Mouse (Mus musculus) midbrain, embryonic 15.5 days (tissue): ENCODE results near the gene Thsd4. TPM values are rescaled to one million over a fixed set of nuclear protein-coding genes. Genes with fewer than 3 reads are reported as not detected.
A peak's percentile ranks its signal among the peaks of the same experiment; 100 is the strongest.

Source experiments
- ATAC-seq: fragments of 200-750 bp; cut with Nextera tagmentation; replicated peaks from 2 replicates; pipeline ENCODE4 v1.8.0; 2017; ENCODE audit warnings: moderate TSS enrichment
- H3K27ac ChIP-seq: fragments of 300-500 bp; sonication (generic); 2 replicates; pipeline ENCODE4 v1.5.1; 2015; ENCODE audit warnings: mild to moderate bottlenecking, inconsistent platforms
- H3K27me3 ChIP-seq: fragments of 300-500 bp; sonication (generic); replicated peaks from 2 replicates; pipeline ENCODE4 v1.6.1; 2015; ENCODE audit warnings: inconsistent platforms
- H3K36me3 ChIP-seq: fragments of 300-500 bp; sonication (generic); replicated peaks from 2 replicates; pipeline ENCODE4 v1.6.1; 2015; ENCODE audit warnings: inconsistent platforms
- H3K4me1 ChIP-seq: fragments of 300-500 bp; sonication (generic); 2 replicates; pipeline ENCODE4 v1.6.1; 2015; ENCODE audit warnings: inconsistent platforms
- H3K4me2 ChIP-seq: fragments of 300-500 bp; sonication (generic); 2 replicates; pipeline ENCODE4 v1.6.1; 2015; ENCODE audit warnings: inconsistent platforms, mild to moderate bottlenecking, moderate library complexity
- H3K4me3 ChIP-seq: fragments of 300-500 bp; sonication (generic); 2 replicates; pipeline ENCODE4 v1.5.1; 2015; ENCODE audit warnings: mild to moderate bottlenecking, inconsistent platforms
- H3K9ac ChIP-seq: fragments of 300-500 bp; sonication (generic); 2 replicates; pipeline ENCODE4 v1.6.1; 2015; ENCODE audit warnings: mild to moderate bottlenecking, inconsistent platforms
- H3K9me3 ChIP-seq: fragments of 300-500 bp; sonication (generic); 2 replicates; pipeline ENCODE4 v1.6.1; 2016; ENCODE audit warnings: inconsistent platforms
- WGBS: fragments of 180-500 bp; shearing (Covaris S2); methylation state at CpG from one replicate; pipeline ENCODE4 v1.1.7; 2015; ENCODE audit warnings: mixed read lengths; 5-methylcytosine and 5-hydroxymethylcytosine counted together
- polyA plus RNA-seq: library from polyadenylated mRNA; unstranded; fragments of >200 nt; fragmentation: Nextera tagmentation; extraction: Ambion mirVana; gene quantifications from 2 replicates; pipeline ENCODE4 v1.2.1, GENCODE M21; 2015

Thsd4 gene
- 6.4 and 8.5 TPM in 2 replicates for polyA plus RNA-seq

GRCm38 (mm10) chr9:60521806-60522264, at the start of gene Thsd4:
Thsd4 (minus strand) TSS chr9:60522046.
- H3K27me3 ChIP-seq, result 0 out of 2 replicates have a peak, but pooled peaks cover 4% of the 10 kb centered on the region
- H3K4me1 ChIP-seq, result peaks cover 37% of the 10 kb centered on the region

GRCm38 (mm10) chr9:60571041-60571440, 49.2 kb upstream of the Thsd4 start:
- 45% methylated on average over 4 of the region's 4 CpGs for WGBS
- no peak overlapping the region for H3K4me2 ChIP-seq
- H3K4me3 ChIP-seq, result no peak overlapping the region
- no peaks in the 10 kb centered on the region for H3K27me3 ChIP-seq
- ATAC-seq, result peak; percentile 42; the same call in 1 of the 2 replicates
- no peak overlapping the region for H3K9ac ChIP-seq
- peak overlapping the region; percentile 48 for H3K27ac ChIP-seq
- H3K4me1 ChIP-seq, result no peaks in the 10 kb centered on the region
- H3K36me3 ChIP-seq, result no peaks in the 10 kb centered on the region
- no peaks in the 10 kb centered on the region for H3K9me3 ChIP-seq

More at GRCm38 (mm10) chr9:60521806-60522264, at the start of gene Thsd4:
- Histone ChIP-seq H3K4me2 (peak within 1 kb of the TSS; percentile 82), H3K36me3 (no peaks in the 10 kb centered on the region), H3K4me3 (peak within 1 kb of the TSS; percentile 51), H3K9ac (peak within 1 kb of the TSS; percentile 43), H3K9me3 (no peaks in the 10 kb centered on the region), H3K27ac (no peak within 1 kb of the TSS)
- under 1% methylated on average over 51 of the region's 51 CpGs for WGBS
- ATAC-seq, result peak; percentile 59; the same call in 1 of the 2 replicates

- H3K27me3 ChIP-seq, result no peaks in the 10 kb centered on the region
- no peaks in the 10 kb centered on the region for H3K4me1 ChIP-seq
- H3K4me2 ChIP-seq, result no peak overlapping the region
- no peak overlapping the region for H3K27ac ChIP-seq
- no peak overlapping the region for H3K4me3 ChIP-seq
- no peaks in the 10 kb centered on the region for H3K9me3 ChIP-seq
- ATAC-seq, result no peak
- WGBS, result 59% methylated on average over 2 of the region's 2 CpGs
- H3K36me3 ChIP-seq, result no peaks in the 10 kb centered on the region
- no peak overlapping the region for H3K9ac ChIP-seq
Measured at GRCm38 (mm10) chr9:60569366-60569765, 47.5 kb upstream of the Thsd4 start.

DNA sequence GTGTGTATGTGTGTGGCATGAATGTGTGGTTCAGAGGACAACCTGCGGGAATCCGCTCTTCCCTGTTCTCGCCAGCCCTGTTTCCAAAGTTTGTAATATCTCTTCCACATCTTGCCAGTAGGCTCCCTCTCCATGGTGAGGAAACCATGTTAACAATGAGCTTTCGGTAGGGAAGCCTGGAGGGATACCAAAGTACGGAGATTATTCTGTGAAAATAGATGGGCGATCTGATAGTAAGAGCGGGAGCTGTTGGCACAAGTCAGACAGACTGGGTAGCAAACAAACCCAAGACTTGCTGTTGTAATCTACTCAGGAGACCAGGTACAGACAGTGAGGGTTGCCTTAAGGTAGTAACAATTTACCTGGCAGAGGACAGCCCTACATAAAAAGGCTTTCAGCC, 42.0 kb upstream of the Thsd4 start:
- Histone ChIP-seq H3K4me2 (no peak overlapping the region), H3K9me3 (no peaks in the 10 kb centered on the region), H3K27ac (no peak overlapping the region), H3K4me3 (no peak overlapping the region), H3K36me3 (no peaks in the 10 kb centered on the region), H3K4me1 (peaks cover 16% of the 10 kb centered on the region), H3K27me3 (no peaks in the 10 kb centered on the region), H3K9ac (no peak overlapping the region)
- ATAC-seq, result no peak
- 92% methylated on average over 7 of the region's 7 CpGs for WGBS

- no peaks in the 10 kb centered on the region for H3K36me3 ChIP-seq
- 74% methylated on average over 20 of the region's 20 CpGs for WGBS
- no peak overlapping the region for H3K4me2 ChIP-seq
- no peak overlapping the region for H3K27ac ChIP-seq
- no peak overlapping the region for H3K9ac ChIP-seq
- no peak overlapping the region for H3K4me3 ChIP-seq
- no peaks in the 10 kb centered on the region for H3K27me3 ChIP-seq
- peaks cover 16% of the 10 kb centered on the region for H3K4me1 ChIP-seq
- H3K9me3 ChIP-seq, result no peaks in the 10 kb centered on the region
- no peak for ATAC-seq
Measured at GRCm38 (mm10) chr9:60562443-60563371, 40.9 kb upstream of the Thsd4 start.

- Histone ChIP-seq H3K4me2 (peak overlapping the region; percentile 0; the same call in 1 of the 2 replicates), H3K27ac (no peak overlapping the region)
- 53% methylated on average over 9 of the region's 9 CpGs for WGBS
Measured at GRCm38 (mm10) chr9:60561641-60562289, 39.9 kb upstream of the Thsd4 start.

DNA sequence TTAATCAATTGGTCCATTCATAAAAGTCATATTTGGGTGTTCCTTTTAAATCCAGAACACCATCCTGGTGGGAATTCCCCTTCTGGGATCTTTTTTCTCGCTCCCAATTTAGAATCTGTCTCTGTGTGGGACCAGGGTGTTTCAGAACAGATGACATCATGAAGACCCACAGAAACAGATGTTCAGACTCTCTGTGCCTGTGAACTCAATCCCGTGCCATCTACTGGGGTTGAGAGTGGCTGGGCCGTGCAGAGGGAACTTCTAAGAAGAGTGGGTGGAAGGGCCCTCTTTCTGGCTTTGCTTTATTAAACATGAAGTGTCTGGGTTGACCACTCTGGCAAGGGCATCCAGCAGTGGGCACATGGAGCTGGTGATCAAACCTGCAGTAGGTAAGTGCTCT, 36.7 kb upstream of the Thsd4 start:
- Histone ChIP-seq H3K27ac (no peak overlapping the region), H3K9me3 (no peaks in the 10 kb centered on the region), H3K4me3 (no peak overlapping the region), H3K4me1 (peaks cover 16% of the 10 kb centered on the region), H3K9ac (no peak overlapping the region), H3K36me3 (no peaks in the 10 kb centered on the region), H3K4me2 (no peak overlapping the region), H3K27me3 (no peaks in the 10 kb centered on the region)
- WGBS, result 86% methylated on average over 3 of the region's 3 CpGs
- no peak for ATAC-seq

More at GRCm38 (mm10) chr9:60561641-60562289, 39.9 kb upstream of the Thsd4 start:
- H3K9ac ChIP-seq, result no peak overlapping the region
- H3K4me1 ChIP-seq, result peaks cover 16% of the 10 kb centered on the region
- no peaks in the 10 kb centered on the region for H3K36me3 ChIP-seq
- ATAC-seq, result no peak
- H3K27me3 ChIP-seq, result no peaks in the 10 kb centered on the region
- no peaks in the 10 kb centered on the region for H3K9me3 ChIP-seq
- no peak overlapping the region for H3K4me3 ChIP-seq

GRCm38 (mm10) chr9:60551238-60551637, 29.4 kb upstream of the Thsd4 start:
- H3K9ac ChIP-seq, result no peak overlapping the region
- no peaks in the 10 kb centered on the region for H3K9me3 ChIP-seq
- 94% methylated on average over 4 of the region's 4 CpGs for WGBS
- H3K4me3 ChIP-seq, result no peak overlapping the region
- H3K27me3 ChIP-seq, result no peaks in the 10 kb centered on the region
- no peak overlapping the region for H3K4me2 ChIP-seq
- no peaks in the 10 kb centered on the region for H3K36me3 ChIP-seq
- no peaks in the 10 kb centered on the region for H3K4me1 ChIP-seq
- ATAC-seq, result no peak
- H3K27ac ChIP-seq, result no peak overlapping the region

DNA sequence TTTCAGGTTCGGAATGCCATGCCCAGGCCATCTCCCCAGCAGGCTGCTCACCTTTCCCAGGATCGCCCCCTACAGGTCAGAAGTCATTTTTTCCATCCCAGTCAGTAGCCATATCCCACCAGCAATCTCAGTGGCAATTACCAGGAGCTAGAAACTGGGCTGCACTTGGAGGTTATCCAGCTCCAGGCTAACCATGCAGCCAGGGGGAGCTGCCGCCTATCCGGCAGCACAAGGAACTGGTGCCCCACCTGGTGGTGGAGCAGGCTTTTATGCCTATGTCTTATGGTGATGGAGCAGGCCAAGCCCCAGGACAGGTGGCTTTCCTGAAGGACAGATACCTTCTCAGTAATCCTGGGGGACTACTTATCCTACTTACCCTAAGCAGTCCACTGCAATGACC, 26.3 kb upstream of the Thsd4 start:
- Histone ChIP-seq H3K27ac (no peak overlapping the region), H3K4me3 (no peak overlapping the region), H3K4me2 (no peak overlapping the region), H3K36me3 (no peaks in the 10 kb centered on the region), H3K4me1 (no peaks in the 10 kb centered on the region), H3K9ac (no peak overlapping the region), H3K27me3 (no peaks in the 10 kb centered on the region), H3K9me3 (no peaks in the 10 kb centered on the region)
- WGBS, result 27% methylated on average over 4 of the region's 4 CpGs
- ATAC-seq, result no peak

DNA sequence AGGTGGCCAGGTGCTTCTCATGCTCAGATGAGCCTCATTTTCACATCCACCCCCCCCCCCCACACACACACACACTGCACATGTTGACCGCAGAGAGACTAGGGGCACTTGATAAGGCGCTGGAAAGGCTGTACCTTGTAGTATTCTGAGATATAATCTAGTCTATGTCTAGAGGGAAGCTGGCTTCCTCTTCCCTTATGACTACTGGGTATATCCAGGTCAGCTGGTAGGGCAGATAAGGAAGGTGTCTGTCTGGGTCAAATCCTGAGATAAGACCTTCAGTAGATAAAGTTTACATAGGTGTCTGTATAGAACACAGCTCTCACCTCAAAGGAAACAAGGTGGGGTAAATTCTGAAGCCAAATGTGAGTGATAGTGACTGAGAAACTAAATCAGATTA, 24.3 kb upstream of the Thsd4 start:
- WGBS, result 93% methylated on average over 2 of the region's 2 CpGs
- no peak overlapping the region for H3K27ac ChIP-seq
- no peak for ATAC-seq

DNA sequence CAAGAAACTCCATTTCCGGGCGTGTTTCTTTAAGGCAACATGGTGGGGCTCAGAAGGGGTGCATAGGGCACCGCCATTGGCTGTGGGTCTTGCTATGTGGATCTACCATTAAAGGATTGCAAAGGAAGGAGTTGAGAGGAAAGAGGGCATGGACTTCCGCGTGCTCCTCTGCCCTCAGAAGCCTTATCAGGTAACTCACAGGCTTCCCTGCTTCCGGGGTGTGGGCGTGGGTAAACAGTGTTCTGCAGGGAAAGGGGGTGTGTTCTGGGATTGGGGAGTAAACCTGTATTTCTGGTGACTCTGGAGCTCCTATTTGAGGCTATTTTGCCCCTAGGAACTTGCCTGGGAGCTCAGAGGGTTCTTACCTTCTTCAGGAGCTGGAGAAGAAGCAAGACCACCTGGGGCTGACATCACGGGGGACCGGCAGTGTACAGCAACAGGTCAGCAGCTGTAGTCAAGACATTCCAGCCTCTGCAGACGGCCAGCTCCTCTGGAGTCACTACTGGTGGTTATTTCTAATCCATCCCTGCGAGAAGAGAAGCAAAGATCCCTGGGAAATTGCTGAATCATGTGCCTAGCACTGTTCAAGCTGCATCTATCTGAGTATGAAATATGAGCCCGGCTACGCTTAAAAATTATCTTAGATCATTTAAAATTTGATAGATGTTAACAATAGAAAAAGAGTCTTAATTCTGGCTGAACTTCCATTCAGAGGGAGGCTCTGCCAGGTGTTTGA, 23.7 kb upstream of the Thsd4 start:
- 82% methylated on average over 13 of the region's 13 CpGs for WGBS
- Histone ChIP-seq H3K4me3 (no peak overlapping the region), H3K4me1 (no peaks in the 10 kb centered on the region), H3K9ac (no peak overlapping the region), H3K9me3 (no peaks in the 10 kb centered on the region), H3K27ac (no peak overlapping the region), H3K36me3 (no peaks in the 10 kb centered on the region), H3K27me3 (no peaks in the 10 kb centered on the region), H3K4me2 (no peak overlapping the region)
- no peak for ATAC-seq

More for the DNA sequence above, 24.3 kb upstream of the Thsd4 start:
- H3K9me3 ChIP-seq, result no peaks in the 10 kb centered on the region
- no peak overlapping the region for H3K9ac ChIP-seq
- H3K4me3 ChIP-seq, result no peak overlapping the region
- H3K4me2 ChIP-seq, result no peak overlapping the region
- H3K36me3 ChIP-seq, result no peaks in the 10 kb centered on the region
- H3K27me3 ChIP-seq, result no peaks in the 10 kb centered on the region
- H3K4me1 ChIP-seq, result no peaks in the 10 kb centered on the region
